In the genomic region with DNA sequence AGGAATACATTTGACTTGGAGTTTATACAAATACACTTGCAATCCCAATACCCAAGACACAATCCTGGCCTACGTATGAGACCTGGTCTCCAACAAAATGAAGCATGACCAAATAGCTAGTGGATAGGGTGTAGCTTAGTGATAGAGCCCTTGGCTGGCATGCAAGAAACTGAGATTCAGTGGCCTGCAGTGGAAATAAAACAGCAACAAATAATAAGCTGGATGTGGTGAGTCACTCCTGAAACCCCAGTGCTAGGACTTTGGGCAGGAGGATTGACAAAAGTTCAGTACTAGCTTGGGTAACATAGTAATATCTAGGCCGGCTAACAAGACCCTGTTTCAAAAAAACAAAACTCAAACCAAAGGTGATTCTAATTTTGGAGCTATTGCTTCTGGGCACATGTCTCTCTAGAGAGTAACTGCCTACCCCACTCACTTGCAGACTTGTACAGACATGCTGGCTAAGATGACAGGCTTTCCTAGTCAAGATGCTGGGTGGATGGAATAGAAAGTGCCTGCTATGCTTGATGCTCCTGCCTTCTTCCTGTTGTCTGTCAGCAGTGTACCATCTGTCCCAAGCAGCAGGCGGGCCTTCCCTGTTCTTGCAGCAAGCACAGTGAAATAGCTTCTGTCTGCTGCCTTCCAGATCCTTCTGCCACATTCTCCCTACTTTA, we compare ENCODE assay signal across 8 mouse cellular contexts. TPM values are rescaled to one million over a fixed set of nuclear protein-coding genes. Genes with fewer than 3 reads are reported as not detected.
DNase-seq lines count a peak whose midpoint lies in the region; ATAC-seq and TF ChIP-seq lines count a peak whose summit lies in the region.

No protein-coding gene starts in this region.

- peaks cover 6% of the 10 kb centered on the region; the same call in 1 of the 2 replicates for H3K36me3 ChIP-seq in forebrain, embryonic 15.5 days

- peak; percentile 71 for DNase-seq in 3T3-L1 (ENCODE audit: low read depth, low spot score)
- peak; percentile 84 for DNase-seq in brain, embryonic 14.5 days (ENCODE audit: low read depth)
- peak; percentile 55 to 75 for DNase-seq in left cerebral cortex, postnatal 10 days (ENCODE audit: extremely low spot score in 1 of 2, low spot score in 2 of 2)
- DNase-seq in urinary bladder, postnatal 4 days (ENCODE audit: low spot score in 2 of 2), result no peak
- no peak for DNase-seq in kidney, adult 9 months

- H3K27ac ChIP-seq in forebrain, embryonic 15.5 days (replicated peaks), result peak overlapping the region; percentile 70

- TF ChIP-seq CTCF in brain, embryonic 14.5 days (IDR thresholded peaks at IDR 0.05; ENCODE audit: borderline replicate concordance, extremely low read depth, insufficient read depth, insufficient read length), result no peak

- peaks cover 4% of the 10 kb centered on the region; the same call in 1 of the 2 replicates for H3K4me1 ChIP-seq in forebrain, embryonic 15.5 days

- no peak for TF ChIP-seq POLR2A in brain, embryonic 14.5 days (IDR thresholded peaks at IDR 0.05; ENCODE audit: borderline replicate concordance, extremely low read depth, insufficient read depth, insufficient read length, poor library complexity, severe bottlenecking)

- no peak overlapping the region for H3K4me2 ChIP-seq in forebrain, embryonic 15.5 days (replicated peaks)

- no peaks in the 10 kb centered on the region for H3K9me3 ChIP-seq in forebrain, embryonic 15.5 days

- no peaks in the 10 kb centered on the region for H3K27me3 ChIP-seq in forebrain, embryonic 15.5 days

- 83% methylated on average over 3 of the region's 3 CpGs for WGBS in forebrain, embryonic 15.5 days

- ATAC-seq in forebrain, embryonic 15.5 days (replicated peaks), result peak; percentile 57; the same call in 1 of the 2 replicates
- no peak for ATAC-seq in megakaryocyte-erythroid progenitor cell, adult 5-6 weeks (replicated peaks; ENCODE audit: low FRiP score, low TSS enrichment, poor library complexity, severe bottlenecking)
- no peak for ATAC-seq in inflammation-experienced regulatory T-cells, adult 6 months

- no peak overlapping the region for H3K9ac ChIP-seq in forebrain, embryonic 15.5 days (replicated peaks)

- H3K4me3 ChIP-seq in forebrain, embryonic 15.5 days, result no peak overlapping the region

- intact Hi-C loops in left cerebral cortex, postnatal 10 days (cut with DNase I), result no loop called here

RNA-seq across cellular contexts. Expression of gene Phf20, which starts 37.1 kb away (rescaled TPM):
- polyA plus RNA-seq in brain, embryonic 14.5 days (2012; rRNA removed), result 28.8 and 31.4 TPM in 2 replicates
- polyA plus RNA-seq in forebrain, embryonic 15.5 days (2015; fragmentation: Nextera tagmentation; extraction: Ambion mirVana), result 153 and 157 TPM in 2 replicates
- 10 to 100 TPM; 66.0 to 66.6 TPM for total RNA-seq in left cerebral cortex, postnatal 10 days (2021)
- total RNA-seq in megakaryocyte-erythroid progenitor cell, adult 5-6 weeks (2014; fragmentation: Nextera tagmentation), result 29.2 and 31.5 TPM in 2 replicates
- 56.1 and 84.1 TPM in 2 replicates for total RNA-seq in megakaryocyte-erythroid progenitor cell, adult 5-6 weeks (2017)
- polyA plus RNA-seq in inflammation-experienced regulatory T-cells, adult 6 months (2017; shearing (Covaris generic)), result 100 to 1,000 TPM in 1 of 3 experiments, 10 to 100 TPM in 2; 56.7 to 100 (median 81.3) TPM

RNA-seq across cellular contexts. Expression of gene Rbm39, which starts 53.4 kb away (rescaled TPM):
- 133 and 188 TPM in 2 replicates for polyA plus RNA-seq in brain, embryonic 14.5 days (2012; rRNA removed)
- 579 and 585 TPM in 2 replicates for polyA plus RNA-seq in forebrain, embryonic 15.5 days (2015; fragmentation: Nextera tagmentation; extraction: Ambion mirVana)
- 100 to 1,000 TPM; 273 to 301 TPM for total RNA-seq in left cerebral cortex, postnatal 10 days (2021)
- total RNA-seq in megakaryocyte-erythroid progenitor cell, adult 5-6 weeks (2014; fragmentation: Nextera tagmentation), result 370 and 390 TPM in 2 replicates
- 690 and 765 TPM in 2 replicates for total RNA-seq in megakaryocyte-erythroid progenitor cell, adult 5-6 weeks (2017)
- 100 to 1,000 TPM; 572 to 796 (median 746) TPM for polyA plus RNA-seq in inflammation-experienced regulatory T-cells, adult 6 months (2017; shearing (Covaris generic))

Comparison
In these comparisons a context has a peak if more than half of its experiments do, and no peak if none do; other contexts are left out.
1. DNase-seq: peak in 3T3-L1 (single experiment), brain, embryonic 14.5 days (single experiment) and left cerebral cortex, postnatal 10 days (2 of 2); none in urinary bladder, postnatal 4 days (0 of 2) and kidney, adult 9 months (single experiment).